Mouse (Mus musculus) small intestine, adult 2 months (tissue): Measurements from ENCODE around the gene Flna.

ENCODE experiments used
- CTCF ChIP-seq: fragments of 200-500 bp; IDR thresholded peaks from 2 replicates; pipeline ENCODE4 v1.5.1; 2012; ENCODE audit warnings: low read depth, mild to moderate bottlenecking, control low read depth, inconsistent platforms, low read length, moderate library complexity, mixed read lengths; ENCODE audit not compliant: insufficient replicate concordance, insufficient read length; ENCODE audit errors: extremely low read depth
- POLR2A ChIP-seq: fragments of 200-500 bp; IDR thresholded peaks from 2 replicates; pipeline ENCODE4 v1.6.1; 2012; ENCODE audit warnings: low read depth, mild to moderate bottlenecking, control low read depth, inconsistent platforms, low read length, moderate library complexity

GRCm38 (mm10) chrX:74246693-74247092 is 2.9 kb downstream of the Flna start:
- TF ChIP-seq POLR2A (no peak), CTCF (no peak)
